Mouse (Mus musculus): ENCODE data around the gene Cnp.
A peak's percentile ranks its signal among the peaks of the same experiment; 100 is the strongest.
"Not testable (repeated sequence)": the region's sequence is repeated elsewhere in the genome, so short reads cannot be mapped to it uniquely, and the experiment has no call there.

Gene Cnp

DNA sequence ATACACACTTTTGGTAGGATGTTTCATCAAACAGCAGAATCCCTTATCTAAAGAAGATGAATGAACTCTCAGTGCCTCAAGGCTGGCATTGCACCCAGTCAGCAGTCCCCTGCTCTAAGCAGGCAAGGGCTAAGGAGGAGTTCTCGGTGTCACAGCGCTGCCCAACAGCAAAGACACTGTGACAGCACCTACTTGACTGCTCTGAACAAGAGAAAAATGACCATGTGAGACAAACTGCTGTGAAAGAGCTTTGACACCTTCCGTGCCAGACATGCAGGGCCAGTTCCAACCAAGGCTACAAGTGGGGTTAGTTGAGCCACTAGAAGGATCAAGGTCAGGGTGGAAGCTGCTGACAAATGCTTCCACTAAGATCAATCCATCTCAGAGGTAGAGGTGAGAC lies 10.4 kb downstream of the Cnp start:
- no peak for DNase-seq (ENCODE audit: low spot score in 2 of 2)

GRCm38 (mm10) chr11:100588462-100588861 lies 13.8 kb downstream of the Cnp start:
- DNase-seq (ENCODE audit: low spot score in 2 of 2) = no peak

DNA sequence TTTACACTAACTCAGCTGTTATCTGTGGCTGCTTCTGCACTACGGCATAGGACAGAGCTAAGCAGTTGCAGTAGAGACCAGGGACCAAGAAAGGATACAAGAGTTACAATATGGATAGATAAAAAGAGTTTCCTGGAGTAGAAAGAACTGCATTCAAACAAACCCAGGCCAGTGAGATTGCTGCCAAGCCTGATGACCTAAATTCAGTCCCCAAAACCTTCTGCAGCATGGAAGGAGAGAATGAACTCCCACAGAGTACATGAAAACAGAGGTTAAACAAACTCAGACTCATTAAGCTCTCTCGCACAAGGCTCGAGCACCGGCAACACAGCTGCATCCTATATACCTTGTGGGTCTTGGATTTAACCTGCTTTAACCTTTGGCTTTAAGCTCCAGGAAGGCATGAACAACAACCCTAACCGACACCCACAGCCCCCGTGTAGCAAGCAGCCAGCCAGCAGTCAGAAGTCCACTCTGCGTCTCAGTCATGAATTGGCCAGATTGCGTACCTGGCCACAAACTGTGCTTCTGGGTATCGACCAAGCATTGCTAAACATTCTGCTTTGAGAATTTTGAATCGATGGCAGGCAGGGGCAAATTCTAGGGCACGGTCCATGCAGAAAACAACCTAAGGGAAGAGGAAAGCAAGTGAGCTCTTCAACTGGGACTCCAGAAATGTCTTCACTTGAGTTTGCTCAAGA lies 17.8 kb downstream of the Cnp start:
- DNase-seq (ENCODE audit: low spot score in 2 of 2) = no peak

GRCm38 (mm10) chr11:100594608-100595007 lies 19.9 kb downstream of the Cnp start:
- no peak for DNase-seq (ENCODE audit: low spot score in 2 of 2)

- no peak for DNase-seq (ENCODE audit: low spot score in 2 of 2)
Measured at GRCm38 (mm10) chr11:100595533-100595932, 20.8 kb downstream of the Cnp start.

DNA sequence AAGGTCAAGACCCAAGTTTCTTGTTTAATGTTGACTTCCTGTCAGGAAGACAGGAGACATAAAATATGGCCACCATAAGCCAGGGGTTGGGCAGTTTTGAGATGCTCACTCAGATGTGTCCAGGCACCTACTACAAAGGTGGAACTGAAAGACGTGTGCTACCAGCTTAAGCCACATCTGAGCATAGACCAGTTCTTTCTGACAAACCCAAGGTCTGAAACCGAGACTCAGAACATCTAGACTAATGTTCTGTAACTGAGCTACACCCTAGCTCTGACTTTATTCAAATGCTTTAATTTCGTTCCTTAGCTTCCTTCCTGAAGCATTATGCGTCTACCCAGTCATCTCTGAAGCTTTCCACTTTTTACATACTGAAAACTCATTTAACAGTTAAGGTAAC lies 23.4 kb downstream of the Cnp start:
- no peak for DNase-seq (ENCODE audit: low spot score in 2 of 2)

GRCm38 (mm10) chr11:100601372-100601771 lies 26.7 kb downstream of the Cnp start:
- DNase-seq (ENCODE audit: low spot score in 2 of 2) = no peak

GRCm38 (mm10) chr11:100603155-100603554 lies 28.5 kb downstream of the Cnp start:
- DNase-seq (ENCODE audit: low spot score in 2 of 2) = no peak

GRCm38 (mm10) chr11:100603813-100604212 lies 29.1 kb downstream of the Cnp start:
- DNase-seq (ENCODE audit: low spot score in 2 of 2) = no peak

GRCm38 (mm10) chr11:100604321-100605005 lies 29.8 kb downstream of the Cnp start:
- no peak for DNase-seq (ENCODE audit: low spot score in 2 of 2)

DNA sequence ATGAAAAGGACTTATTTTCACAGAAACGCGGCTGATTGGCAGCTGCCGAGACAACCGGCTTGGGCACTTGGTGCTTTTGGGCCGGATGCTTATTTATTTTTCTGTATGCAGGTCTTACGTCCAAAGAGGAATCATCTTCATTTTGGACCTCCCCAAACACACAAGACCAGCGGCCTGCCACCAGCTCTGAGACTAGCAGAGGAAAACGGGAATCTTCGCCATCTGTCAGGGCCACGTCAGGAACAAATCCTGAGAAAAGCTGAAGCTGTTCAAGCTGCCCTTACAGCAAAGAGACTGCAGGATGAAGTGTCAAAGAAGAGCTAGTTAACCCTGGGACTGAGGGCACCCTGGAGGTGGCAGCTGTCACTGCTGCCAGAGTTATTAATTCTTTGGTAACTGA lies 30.7 kb downstream of the Cnp start:
- no peak for DNase-seq (ENCODE audit: low spot score in 2 of 2)

DNA sequence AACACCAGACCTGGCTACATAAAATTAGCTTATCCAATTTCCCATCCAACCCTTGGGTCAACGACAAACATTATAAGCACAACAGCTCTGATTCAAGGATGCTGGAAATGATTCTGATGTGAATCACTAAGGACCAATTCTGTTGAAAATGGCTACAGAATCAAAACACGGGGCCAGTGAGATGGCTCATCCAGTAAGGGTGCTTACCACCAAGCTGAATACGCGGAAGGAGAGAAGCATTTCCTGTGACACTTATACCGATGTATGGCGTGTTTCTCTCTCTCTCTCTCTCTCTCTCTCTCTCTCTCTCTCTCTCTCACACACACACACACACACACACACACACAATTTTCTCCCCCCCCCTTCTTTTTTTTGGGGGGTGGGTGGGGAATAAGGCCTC lies 32.4 kb downstream of the Cnp start:
- DNase-seq (ENCODE audit: low spot score in 2 of 2) = no peak

DNA sequence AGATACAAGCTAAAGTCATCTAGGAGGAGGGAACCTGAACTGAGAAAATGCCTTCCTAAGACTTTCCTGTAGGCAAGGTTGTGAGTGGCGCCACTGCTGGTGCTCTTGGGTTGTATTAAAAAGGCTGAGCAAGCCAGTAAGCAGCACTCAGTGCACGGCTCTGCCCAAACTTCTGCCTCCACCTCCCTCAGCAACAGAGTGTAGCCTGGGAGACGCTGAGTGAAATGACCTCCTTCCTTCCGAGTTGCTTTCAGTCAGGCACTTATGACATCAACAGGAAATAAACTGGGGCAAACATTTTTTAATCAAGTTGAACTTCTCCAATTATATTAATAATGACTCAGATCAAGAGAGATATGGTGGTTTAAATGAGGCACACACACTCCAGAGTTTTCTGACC lies 34.1 kb downstream of the Cnp start:
- DNase-seq (ENCODE audit: low spot score in 2 of 2) = no peak

GRCm38 (mm10) chr11:100609355-100609996 lies 34.8 kb downstream of the Cnp start:
- DNase-seq (ENCODE audit: low spot score in 2 of 2) = no peak

DNA sequence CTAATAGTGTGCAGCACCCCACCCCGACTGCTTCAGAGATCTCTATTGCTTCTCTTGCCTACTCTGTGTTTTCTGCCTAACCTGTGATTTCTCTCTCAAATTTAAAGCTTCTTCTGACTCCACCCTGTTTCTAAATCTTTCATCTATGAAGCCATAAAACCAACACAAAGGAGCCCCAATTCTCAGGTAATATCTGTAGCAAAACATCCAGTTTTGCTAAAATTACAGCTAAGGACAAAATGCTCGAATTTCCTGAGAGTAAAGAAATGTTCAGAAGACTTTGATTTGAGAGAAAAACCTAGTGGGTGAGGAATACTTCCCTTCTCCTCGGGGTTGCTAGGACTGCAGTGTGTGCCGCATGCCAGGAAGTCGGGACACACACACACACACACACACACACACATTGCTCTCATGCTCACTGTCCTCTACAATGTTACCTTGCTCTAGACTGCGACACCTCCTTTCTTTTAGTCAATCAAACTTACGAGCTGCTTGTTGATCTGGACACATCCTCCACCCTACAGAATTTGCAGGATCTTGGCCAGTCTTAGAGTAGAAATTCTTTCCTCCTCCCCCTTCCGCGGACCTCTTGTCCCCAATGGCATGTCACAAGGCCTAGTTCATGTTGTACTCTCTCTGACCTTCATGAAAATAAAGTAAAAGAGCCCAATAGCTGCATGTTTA lies 35.4 kb downstream of the Cnp start:
- DNase-seq (ENCODE audit: low spot score in 2 of 2) = no peak

- no peak for DNase-seq (ENCODE audit: low spot score in 2 of 2)
Measured at GRCm38 (mm10) chr11:100611627-100612026, 36.9 kb downstream of the Cnp start.

GRCm38 (mm10) chr11:100613241-100613640 lies 38.5 kb downstream of the Cnp start:
- DNase-seq (ENCODE audit: low spot score in 2 of 2) = no peak

DNA sequence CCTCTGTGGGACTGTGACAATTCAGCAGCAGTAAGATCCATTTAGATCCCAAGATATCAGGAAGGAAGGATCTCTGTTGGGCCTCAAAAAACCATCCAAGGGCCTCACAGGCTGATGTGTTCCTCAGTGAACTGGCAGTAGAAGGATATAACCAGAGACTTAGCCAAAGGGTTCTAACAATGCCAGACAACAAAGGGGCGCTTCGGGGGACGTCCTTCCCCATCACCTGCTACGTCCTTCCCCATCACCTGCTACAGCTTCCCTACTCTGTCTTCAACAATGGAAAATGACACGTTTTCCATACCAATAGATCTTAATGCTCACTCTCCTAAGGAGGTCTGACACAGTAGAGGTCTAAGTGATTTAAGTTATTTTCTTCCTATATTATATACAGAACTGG lies 41.6 kb downstream of the Cnp start:
- no peak for DNase-seq (ENCODE audit: low spot score in 2 of 2)

DNA sequence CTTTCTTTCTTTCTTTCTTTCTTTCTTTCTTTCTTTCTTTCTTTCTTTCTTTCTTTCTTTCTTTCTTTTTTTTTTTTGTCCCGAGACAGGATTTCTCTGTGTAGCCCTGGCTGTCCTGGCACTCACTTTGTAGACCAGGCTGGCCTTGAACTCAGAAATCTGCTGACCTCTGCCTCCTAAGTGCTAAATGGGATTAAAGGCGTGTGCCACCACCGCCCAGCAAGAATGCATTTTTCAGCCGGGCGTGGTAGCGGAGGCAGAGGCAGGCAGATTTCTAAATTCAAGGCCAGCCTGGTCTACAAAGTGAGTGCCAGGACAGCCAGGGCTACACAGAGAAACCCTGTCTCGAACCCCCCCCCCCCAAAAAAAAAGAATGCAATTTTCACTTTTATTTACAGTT lies 42.1 kb downstream of the Cnp start:
- not testable (repeated sequence) for DNase-seq (ENCODE audit: low spot score in 2 of 2)

DNA sequence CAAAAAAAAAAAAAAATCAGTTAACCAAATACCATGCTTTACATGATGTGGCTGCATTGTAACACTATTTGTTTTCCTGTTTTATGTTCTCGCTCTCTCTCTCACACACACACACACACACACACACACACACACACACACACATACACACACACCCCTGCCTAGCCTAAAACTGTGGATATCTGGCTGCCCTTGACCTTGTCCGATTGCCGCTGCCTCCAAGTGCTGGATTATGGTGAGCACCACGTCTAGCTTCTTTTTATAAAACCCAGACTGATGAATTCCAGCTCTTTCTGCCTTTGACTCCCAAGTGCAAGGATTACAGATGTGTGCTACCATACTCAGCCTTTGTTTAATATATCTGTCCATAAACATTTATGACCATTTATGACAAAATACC lies 42.8 kb downstream of the Cnp start:
- no peak for DNase-seq (ENCODE audit: low spot score in 2 of 2)

- DNase-seq (ENCODE audit: low spot score in 2 of 2) = peak in 1 of 2 experiments; percentile 68
Measured at GRCm38 (mm10) chr11:100618761-100619484, 44.2 kb downstream of the Cnp start, which contains the start of gene Nkiras2. Gene Nkiras2, plus strand, starts transcription at chr11:100619244.

All from frontal cortex, postnatal 10 days (tissue).